Mouse (Mus musculus): Measurements from ENCODE around the gene Grtp1.

DNA sequence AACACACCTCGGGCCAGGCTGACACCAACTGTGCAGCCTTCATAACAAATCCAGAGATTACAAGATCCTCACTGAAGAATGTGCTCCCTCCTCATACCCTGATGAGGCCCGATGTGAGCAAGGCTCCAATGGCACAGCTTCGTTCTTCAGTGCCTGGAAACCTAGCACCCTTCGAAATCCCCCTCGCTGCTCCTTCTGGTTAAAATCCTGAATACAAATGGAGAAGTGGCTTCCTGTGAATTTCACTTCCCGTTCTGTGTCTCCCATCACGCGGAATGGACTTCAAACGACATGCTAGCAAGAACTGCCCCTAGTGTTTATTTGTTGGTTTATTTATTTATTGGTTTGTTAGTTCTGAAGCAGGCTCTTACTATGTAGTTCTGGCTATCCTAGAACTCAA is 45.1 kb downstream of the Grtp1 start:
- TF ChIP-seq USF1 (IDR thresholded peaks at IDR 0.05; ENCODE audit: low read depth) (no peak), CTCF (IDR thresholded peaks at IDR 0.05; ENCODE audit: control insufficient read depth, insufficient read depth, insufficient read length) (no peak), MYOD1 (IDR thresholded peaks at IDR 0.05; ENCODE audit: control insufficient read depth, insufficient read length, low read depth) (no peak), MAX (IDR thresholded peaks at IDR 0.05) (no peak), MYOG (IDR thresholded peaks at IDR 0.05; ENCODE audit: control insufficient read depth, extremely low read depth, insufficient read length) (no peak)

Measured in C2C12 (cell line).